Mouse (Mus musculus) cerebellum, postnatal 25 days (tissue): ENCODE data around the gene Gzmk.
A peak's percentile ranks its signal among the peaks of the same experiment; 100 is the strongest.
"Not testable (repeated sequence)": the region's sequence is repeated elsewhere in the genome, so short reads cannot be mapped to it uniquely, and the experiment has no call there.

Source experiments
- DNase-seq, 2 experiments: peaks; one replicate each; pipeline ENCODE4 v3.0.0; 2021; ENCODE audit warnings: mixed read lengths in 2 of 2

Gzmk gene

DNA sequence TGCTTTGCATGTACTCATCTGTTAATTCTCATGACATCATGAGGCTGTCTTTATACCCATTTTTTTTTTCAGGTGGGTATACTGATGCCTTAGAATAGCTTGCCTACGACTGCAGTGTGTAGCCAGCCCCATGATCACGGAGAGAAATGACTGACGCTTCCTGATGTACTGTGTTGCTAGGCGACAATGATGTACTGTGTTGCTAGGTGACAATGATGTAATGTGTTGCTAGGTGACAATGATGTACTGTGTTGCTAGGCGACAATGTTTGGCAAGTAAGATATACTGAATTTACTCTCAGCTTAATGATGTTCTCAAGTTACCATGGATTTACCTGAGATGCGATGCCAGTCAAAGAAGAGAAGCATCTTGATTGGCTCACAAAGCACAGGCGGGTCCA, at the start of gene Gzmk:
Gzmk (minus strand) TSS at position 98 of the 400 bp plus-strand sequence.
- DNase-seq = no peak

DNA sequence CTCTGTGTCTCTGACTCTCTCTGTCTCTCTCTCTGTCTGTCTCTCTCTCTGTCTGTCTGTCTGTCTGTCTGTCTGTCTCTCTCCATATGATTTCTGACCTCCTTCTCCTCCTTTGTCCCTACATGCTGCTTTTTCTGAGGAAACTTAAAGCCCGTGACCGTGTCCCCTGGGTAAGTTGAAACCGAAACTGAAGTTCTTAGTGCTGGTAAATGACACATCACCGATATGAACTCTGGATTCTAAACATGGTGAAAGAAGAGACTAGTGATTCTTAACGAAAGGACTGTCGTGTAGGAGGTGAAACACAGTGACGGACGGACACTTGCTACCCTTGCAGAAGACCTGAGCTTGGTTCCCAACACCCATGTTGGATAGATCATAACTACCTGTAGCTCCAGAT, 45.5 kb upstream of the Gzmk start:
- DNase-seq = no peak

DNA sequence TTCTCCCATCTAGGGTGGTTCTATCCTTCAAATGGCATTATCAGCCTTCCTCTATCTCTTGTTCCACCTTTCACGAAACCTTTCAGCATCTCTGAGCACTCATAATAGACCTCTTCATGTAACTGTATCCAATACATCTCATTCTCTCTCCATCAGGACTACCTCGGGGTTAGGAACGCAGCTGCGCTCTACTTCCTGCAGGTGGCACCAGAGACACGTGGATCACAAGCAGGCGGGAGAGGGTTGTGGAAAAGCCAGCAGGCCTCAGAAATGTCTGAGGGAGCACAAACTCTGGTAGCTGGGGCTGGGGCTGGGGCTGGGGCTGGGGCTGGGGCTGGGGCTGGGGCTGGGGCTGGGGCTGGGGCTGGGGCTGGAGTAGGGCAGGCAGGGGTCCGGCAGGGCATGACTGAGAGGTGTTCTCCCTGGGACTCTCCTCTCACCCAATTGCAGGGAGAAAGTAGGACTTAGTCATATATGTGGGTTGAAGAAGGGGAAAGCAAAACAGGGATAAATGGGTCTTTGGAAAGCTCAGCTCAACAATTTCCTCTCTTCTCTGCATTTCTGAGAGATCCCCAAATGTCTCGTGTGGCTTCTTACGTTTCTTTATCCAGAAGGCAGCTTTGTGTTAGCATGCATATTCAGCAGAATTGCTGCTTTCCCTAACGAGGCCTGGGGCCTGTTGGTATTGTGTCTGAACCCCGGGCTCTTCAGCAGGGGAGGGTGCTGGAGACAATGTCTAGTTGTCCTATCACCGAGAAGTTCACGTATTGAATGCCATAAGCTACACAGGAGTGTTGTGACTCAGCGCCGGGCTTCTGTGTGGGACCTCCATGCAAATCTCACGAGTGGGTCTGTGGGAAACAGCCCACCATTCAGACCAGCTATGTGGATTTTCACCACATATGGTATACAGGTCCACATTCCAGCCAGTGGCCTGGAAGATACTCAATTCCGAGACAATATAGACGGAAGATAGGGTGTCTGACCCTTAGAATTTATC, 44.4 kb upstream of the Gzmk start:
- peak; percentile 75 to 84 for DNase-seq

DNA sequence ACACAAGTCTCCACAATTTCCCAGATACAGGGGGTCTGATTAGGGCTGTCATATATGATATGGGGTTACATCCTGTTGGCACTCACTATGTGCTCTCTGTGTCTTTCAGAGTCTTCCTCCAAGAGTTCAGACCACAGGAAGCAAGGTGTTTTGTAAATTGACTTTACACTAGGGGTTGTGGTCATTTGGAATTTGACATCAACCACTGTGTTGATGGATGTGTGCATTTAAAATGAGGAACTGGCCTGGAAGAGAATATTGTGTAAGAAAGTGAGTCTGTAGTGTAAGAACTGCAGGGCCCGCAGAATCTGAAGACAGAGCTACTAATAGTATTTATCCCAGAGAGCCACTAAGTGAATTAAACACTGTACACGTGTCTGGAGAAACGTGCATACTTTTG, 41.5 kb upstream of the Gzmk start:
- no peak for DNase-seq

DNA sequence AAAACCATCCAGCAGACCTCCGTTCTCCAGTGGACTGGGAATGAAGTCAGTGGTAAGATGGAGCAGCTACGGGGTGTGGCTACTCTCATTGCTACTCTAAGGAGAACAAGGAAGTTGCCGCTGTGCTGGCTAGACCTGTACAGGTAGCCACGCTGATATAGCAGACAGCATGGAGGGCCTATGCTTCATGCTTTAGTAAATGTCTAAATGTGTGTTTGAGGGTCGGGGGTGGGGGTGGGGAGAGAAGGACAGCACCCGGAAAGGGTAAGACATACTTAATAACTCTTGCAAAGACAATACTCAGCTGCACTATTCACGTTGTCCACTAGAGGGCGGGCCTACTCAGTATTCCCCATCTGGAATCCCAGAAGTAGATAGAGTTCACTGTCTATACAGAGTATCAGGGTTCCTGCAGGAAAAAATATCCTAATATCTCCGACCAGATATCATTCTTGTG, 40.8 kb upstream of the Gzmk start:
- DNase-seq = peak; percentile 68 to 83

DNA sequence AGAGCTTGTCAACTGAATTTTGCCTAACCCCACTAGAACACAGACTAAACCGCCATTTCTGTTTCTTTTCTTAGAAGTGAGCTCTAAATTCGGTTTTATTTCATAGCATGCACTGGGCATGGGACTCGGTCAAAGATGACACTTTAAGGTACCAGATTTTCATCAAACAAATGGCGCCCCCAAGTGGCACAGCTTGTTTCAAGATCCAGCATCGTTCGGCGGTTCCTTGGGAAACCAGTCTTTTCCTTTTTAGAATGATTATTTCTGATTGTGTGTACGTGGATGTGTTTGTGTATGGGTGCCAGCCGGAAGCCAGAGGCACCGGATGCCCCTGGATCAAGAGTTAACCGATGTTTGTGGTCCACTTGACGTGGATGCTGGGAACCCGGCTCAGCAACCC, 39.5 kb upstream of the Gzmk start:
- peak; percentile 19 to 54 for DNase-seq

DNA sequence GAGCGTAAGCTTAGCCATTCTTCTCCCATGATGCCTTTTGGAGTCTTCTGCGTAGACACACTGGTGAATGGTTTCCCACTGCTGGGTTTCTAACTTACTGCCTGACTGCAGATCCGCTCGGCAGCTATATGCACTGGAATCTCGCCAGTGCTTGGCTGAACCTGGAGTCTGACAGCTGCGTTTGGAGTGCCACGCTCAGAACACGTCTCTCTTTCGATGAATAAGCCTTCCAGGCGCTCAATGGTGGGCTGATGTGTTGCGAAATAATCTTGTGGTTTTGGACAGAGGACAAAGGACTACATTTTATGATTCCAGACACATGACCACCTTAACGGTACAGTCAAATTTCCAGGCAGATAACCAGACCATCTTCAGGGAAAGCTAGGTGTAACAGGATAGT, 37.1 kb upstream of the Gzmk start:
- peak; percentile 15 to 46 for DNase-seq

DNA sequence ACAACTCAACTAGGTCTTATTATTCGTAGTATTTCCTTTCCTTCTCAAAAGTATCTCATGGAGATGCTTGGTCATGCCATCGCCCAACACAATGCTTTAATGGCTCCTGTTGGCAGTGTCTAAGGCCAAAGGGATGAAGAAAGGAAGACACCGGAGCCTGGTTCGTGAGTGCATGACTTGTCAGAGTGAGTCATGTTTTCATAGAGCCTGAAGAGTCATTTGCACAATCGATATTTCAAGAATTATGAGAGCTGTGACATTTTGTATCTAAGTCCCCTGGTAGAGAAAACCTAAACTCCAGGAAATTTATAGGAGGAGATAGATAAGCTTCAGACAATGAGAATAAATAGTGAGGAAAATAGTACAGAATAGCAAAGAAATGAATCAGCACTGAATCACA, 33.5 kb upstream of the Gzmk start:
- DNase-seq = no peak

DNA sequence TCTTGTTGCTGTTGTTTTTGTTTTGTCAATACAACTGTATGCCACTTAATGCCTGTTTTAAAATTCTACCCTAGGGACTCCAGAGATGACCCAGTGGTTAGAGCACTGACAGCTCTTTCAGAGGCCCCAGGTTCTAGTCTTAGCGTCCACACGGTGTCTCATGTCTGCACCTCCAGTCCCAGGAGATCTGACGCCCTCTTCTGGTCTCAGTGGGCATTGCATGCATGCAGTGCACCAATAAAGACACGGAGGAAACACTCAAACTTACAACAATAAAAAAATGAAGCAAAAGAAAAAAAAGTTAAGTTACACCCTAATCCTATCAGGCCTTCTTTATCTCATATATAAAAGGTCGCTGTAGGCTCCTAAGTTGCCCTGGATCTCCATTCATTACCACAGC, 31.5 kb upstream of the Gzmk start:
- no peak for DNase-seq

DNA sequence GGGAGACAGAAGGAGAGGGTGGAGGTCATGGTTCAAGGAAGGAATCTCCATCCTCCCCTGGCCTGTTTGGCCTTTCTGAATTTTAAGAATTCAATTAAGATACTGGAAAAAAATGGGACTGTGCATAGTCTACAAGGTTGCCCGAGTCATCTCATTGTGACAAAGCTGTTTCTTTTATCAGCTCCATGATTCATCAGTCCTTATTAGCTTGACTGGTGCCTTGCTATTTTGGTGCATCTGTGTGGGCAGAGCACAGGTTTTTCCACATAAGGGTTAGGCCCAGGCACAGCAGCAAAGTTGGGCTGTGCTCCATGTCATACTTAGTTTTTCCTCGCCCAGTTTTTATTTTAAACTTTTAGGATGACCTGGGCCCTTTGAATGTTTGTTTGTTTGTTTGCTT, 31.1 kb upstream of the Gzmk start:
- no peak for DNase-seq

DNA sequence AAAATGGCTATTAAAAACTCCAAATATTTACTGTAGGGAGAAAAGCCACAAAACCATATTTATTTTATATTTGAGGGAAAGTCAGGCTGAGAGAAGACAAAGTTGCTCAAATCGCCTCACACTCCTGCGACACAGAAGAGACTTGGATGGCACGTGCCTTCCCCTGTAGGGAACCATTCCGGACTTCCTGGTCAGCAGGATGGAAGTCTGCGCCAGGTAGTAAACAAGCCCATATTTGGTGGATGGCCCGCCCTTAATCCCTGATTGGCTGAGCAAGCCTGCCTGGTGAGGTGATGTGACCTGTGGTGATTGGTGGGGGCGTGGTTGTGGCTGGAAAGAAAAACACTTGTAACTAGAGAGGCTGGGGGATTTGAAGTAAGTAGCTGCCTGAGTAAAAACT, 26.9 kb upstream of the Gzmk start:
- not testable (repeated sequence) for DNase-seq

DNA sequence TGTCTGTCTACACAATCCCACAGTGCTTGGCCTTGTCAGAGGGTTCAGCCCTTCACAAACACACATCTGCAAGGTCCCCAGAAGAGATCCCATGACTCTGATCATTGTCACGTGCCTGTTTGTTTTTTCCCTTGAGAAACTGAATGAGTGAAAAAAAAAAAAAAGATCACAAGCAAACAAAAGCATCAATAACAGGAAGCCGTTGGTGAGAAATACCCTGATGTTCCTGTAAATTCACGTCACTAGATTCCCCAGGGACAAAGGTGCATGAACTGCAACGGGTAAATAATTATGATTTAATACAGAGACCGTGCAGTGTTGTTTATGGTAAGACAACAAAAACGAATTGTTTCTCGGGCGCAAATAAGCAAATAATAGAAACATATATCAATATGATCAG, 19.3 kb upstream of the Gzmk start:
- DNase-seq = no peak

DNA sequence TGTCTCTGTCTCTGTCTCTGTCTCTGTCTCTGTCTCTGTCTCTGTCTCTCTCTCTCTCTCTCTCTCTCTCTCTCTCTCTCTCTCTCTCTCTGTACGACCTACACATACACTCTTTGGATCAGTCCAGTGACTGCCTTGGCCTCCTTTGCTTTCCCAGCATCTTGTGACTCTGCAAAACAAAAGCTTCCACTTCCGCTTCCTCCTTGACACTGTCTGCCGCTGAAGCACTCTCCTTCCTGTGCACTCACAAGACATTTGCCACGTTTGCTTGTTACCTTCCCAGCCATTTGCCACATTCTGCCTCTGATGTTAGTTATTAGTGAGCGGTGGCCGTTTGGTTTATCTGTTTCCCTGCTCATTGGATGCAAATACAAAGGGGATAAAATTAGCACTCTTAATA, 16.4 kb upstream of the Gzmk start:
- DNase-seq = no peak

DNA sequence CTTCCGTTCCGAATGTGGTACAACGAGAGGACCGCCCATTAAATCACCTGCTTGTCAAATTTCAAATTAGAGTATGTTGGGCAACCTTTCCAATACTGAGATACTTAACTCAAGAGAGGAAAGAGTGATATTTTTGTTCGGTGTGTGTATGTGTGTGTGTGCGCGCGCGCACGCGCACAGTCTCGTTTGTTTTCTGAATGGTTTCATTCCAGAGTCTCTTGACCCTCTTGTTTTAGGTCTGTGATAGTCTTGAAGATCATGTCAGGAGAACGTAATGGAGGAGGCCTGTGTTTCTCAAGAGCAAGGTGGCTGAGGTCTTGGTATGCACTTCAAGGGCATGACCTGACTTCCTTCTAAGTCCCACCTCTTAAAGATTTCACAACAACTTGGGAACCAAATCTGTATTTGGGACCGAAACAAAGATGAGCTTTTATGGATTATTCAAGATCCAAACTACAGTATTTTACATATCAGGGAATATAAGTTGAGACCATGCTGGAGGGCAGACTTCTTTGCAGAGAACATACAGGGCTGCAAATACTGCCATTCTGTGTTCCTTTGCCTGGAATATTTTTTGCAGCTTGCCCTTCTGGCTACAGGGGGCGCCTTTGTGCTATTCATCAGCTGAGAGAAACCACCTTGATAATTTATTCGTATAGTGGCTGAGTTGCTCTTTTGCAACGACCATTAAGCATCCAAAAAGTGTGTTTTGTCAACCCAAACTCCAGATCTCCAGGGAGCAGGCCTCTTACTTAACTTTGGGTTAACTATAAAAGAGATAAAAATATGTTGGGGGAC, 2.2 kb upstream of the Gzmk start:
- DNase-seq = peak in 1 of 2 experiments; percentile 11

DNA sequence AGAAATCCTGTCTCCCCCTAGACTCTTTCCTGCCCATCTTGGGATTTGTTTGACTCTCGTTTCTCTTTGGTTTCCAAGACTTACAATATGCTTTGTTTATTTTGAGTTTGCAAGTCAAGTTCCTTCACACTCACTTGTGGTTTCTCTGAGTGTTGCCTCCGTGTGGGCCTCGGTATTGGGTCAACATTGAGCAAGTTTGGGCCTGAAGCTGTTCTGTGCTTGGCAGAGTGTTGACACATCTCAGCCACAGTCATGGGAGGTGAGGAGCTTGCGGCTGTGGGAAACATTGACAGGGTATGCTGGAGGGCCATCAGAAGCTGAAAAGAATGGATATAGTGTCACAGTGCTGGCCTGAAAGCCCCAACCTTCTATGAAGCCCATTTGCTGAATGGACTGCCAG, 1.4 kb upstream of the Gzmk start:
- DNase-seq = no peak

DNA sequence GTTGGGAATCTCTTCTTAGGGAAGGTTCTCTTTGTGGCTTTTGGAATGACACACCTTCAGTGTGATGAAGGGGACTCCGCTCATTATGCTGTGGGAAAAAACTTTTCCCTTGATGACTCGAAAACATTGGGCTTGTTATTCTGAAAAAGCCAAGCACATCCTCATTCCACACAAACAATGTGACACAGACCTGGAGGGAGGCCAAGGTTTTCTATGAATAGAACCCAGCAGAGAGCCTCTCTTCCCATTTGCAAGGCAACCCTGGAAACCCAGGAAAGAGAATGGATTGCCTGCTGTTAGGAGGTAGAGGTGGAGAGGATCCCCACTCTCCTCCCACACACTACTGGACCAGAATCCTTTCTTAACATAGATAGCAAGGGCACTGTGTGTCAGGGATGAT, 1.6 kb downstream of the Gzmk start:
- DNase-seq = peak; percentile 21 to 53

DNA sequence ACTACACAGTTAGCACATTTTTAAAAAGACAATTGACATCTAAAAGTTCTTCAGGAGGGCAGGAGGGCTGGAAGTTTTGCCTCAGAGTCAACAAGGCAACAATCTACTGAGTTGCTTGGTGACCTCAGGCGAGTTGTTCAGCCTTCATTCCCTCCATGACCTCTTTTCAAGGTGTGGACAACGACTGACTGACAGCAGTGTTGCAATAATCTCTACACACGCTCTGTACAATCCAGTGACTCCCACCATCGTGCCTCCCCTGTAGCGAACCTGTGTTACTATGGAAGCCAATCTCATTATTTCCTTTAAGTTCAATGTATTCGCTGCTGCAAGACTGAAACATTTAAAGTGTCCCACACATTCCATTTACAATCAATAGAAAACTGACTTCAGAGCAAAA, 3.9 kb downstream of the Gzmk start:
- DNase-seq = no peak

DNA sequence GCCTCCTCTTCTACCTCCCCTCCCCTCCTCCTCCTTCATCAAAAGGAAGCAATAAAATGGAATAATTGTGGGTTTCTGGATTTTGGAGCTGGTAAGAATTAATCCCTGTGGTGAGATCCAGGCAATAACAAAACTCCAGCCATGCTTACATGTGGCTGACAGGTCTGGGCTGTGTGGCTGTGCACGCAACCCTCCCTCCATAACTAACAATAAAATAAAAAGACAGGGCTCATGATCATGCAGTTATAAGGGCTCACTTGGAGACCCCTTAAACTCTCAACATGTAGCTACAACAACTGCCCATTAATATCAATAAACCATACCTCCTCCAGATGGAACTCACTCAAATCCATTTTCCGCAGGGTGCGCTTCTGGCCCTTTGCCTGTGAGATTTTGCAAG, 11.8 kb downstream of the Gzmk start:
- DNase-seq = no peak

DNA sequence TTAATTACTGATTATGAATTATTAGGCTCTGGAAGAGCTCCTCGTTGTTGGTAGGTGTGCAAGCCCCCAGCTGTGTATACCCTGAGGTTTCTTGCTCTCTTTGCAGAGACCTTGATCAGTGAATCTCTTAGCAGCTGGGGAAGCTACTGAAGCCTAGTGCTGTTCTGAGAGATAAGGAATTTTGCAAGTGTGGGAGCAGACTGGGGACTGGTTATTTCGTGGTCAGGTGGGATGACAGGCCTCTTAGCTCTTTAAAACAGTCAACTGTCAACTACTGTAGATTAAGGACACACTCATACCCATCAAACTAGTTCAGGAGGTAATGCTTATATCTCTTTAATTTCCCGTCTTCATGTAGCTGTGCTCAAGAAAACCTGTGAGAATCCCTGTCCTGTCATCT, 13.3 kb downstream of the Gzmk start:
- DNase-seq = no peak

DNA sequence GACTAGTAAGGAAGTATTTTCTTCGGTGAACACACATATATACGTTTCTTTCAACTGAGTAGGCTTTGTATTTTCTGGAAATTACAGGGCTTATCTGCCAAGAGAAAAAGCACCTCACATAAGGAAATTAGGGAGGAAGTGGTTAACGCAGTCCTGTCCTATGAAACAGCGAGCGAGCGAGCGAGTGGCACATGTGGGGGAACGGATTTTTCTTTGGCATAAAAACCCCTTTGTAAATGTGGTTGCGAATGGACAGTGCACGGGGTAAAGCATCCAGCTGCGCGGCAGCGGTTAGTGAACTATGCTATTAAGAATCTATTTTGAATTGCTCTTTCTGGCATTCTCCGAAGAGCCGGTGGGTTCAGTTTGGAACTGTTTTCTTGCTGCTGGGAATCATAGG, 14.4 kb downstream of the Gzmk start:
- DNase-seq = no peak

DNA sequence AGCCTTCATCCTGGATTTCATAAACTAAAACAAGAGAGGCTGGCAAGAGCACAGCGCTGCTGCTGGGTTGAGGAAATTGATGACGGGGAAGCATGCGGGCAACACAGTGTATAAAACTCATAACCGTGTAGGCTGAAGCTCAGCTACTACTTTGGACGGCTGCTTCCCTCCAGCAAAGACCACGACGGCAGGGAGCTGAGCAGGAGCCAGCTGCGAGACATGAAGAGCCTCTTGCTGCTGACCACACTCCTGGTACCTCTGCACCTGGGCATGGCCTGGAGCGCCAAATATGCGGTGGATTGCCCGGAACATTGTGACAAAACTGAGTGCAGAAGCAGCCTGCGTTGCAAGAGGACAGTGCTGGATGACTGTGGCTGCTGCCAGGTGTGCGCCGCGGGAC, 16.1 kb downstream of the Gzmk start, which contains the start of gene Esm1:
Esm1 (plus strand) TSS at position 36 of the 400 bp plus-strand sequence.
- no peak for DNase-seq

DNA sequence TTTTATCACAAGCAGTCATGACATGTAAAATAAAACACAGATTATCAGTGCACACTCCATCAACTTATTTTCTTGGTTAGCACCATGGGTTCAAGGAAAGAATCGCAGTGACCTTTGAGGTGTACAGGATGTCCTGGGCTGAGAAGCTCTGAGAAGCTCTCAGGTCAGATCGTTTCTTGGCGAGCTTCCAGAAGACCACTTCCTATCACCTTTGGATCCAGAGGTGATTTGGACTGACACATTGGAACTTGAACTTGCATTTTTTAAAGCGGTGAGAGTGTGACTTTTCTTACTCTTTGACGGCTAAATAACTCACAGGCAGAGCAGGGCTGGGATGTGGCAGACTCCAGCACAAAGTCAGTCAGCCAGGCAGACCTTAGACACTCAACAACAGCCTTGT, 20.4 kb downstream of the Gzmk start:
- DNase-seq = no peak

DNA sequence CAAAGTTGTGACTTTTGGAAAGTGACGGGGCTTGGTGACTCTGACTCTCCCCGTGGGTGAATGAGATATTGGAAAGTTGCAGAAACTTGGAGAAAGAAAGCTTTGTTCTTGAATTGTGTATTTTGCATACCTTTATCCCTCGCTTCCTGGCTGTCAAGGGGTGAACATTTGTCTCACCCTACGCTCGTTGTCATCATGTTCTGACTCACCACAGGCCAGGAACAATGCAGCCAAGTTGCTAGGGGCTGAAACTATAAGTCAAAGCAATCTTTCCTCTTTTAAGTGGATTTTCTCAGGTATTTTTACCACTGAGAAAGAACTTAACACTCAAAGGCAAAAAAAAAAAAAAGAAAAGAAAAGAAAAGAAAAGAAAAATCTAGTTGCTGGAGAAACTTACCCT, 22.6 kb downstream of the Gzmk start:
- DNase-seq = no peak

DNA sequence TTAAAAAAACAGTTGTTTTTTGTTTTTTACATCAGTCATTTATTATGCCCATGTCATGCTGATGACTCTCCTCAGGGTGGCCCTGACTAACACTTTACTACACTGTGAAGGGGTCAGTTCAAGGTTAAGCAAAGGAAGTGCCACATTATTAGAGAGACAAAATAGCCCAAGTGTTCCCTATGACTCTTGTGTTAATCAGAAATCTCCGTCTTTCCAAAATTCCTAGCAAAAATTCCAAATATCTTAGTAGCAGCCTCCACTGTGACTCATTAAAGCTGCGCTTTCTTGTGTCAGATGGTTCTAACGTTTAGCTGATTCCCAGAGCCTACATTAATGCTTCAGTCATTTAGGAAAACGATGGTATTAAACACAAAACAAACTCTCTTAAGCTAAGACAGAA, 23.5 kb downstream of the Gzmk start:
- DNase-seq = no peak
